Mouse (Mus musculus): ENCODE results near the gene Ctcfl.
A peak's percentile ranks its signal among the peaks of the same experiment; 100 is the strongest.

The Ctcfl gene

DNA sequence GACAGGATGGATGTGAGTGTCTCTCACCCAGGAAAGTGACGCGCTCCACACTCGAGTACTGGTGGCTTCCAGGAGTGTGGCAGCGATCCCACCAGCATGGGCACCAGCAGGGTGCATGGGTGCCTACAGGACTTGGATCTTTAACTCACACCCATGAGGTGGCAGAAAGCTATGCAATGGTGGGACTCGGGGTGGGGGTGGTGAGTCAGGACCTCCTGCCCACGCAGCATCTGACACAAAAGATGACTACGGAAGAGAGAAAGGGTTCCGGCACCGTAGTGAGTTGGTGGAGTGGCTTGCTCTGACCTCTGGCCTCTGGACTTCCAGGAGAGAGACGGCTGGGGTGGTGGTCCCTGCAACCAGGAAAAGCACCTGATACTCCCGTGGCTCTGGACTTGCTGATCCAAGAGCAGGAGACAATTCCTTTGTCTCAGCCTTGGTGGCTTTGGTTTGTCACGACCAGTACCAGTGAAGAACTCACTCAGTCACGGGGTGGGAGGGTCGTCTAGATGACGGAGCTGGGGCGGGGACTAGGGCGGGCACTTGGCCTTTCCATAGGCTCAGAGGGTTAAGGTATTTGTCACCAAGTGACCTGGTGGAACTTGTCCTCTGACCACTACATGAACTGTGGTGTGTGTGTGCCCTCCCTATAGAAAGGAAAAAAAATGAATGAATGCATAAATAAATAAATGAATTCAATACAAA lies 71.1 kb downstream of the Ctcfl start:
- no peak for DNase-seq (ENCODE audit: low spot score in 2 of 2)

DNA sequence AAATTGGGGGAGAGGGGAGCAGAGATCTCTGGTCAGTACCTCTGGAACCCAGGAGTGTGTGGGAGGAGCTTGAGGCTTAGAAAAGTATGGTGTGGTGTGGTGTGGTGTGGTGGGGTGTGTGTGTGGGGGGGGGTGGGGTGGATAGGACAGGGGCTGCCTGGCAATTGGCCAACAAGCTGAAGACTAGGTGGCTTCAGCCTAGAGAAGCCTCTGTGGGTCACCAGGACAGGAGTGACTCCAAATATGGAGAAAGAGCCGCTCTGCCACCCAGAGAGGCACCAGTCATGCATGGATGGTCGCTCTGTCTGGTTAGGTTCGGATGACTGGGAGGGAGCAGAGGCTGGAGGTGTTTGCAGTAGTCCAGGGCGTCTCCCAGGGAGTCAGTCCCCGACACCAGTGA lies 71.9 kb downstream of the Ctcfl start:
- DNase-seq (ENCODE audit: low spot score in 2 of 2): no peak

GRCm38 (mm10) chr2:173046582-173047297 lies 72.6 kb downstream of the Ctcfl start:
- no peak for DNase-seq (ENCODE audit: low spot score in 2 of 2)

- DNase-seq (ENCODE audit: low spot score in 2 of 2): peak in 1 of 2 experiments; percentile 67
Measured at GRCm38 (mm10) chr2:173044198-173044970, 74.9 kb downstream of the Ctcfl start.
